Mouse (Mus musculus): Measurements from ENCODE around the gene Top1. TPM values are rescaled to one million over a fixed set of nuclear protein-coding genes. Genes with fewer than 3 reads are reported as not detected.
A peak's percentile ranks its signal among the peaks of the same experiment; 100 is the strongest.

The Top1 gene
- total and polyA plus RNA-seq, 2 experiments from 2014 or later = 31.1 to 52.2 TPM

DNA sequence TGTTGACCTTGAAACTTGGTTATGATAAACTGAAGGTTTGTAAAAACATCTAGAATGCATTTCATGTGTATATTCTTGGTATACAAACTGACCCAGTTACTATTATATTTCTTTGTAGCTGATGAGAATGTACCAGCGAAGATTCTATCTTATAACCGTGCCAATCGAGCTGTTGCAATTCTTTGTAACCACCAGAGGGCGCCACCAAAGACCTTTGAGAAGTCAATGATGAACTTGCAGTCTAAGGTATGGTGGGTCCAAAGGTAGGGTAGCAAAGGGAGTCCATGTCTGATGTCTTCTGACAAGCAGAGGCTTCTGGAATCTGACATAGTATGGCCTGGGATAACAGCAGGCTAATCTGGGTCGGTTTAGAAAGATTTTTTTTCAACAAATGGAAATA lies 71.6 kb downstream of the Top1 start:
- Histone ChIP-seq H3K4me2 (ENCODE audit: low read depth, low read length, poor library complexity, severe bottlenecking) (no peak overlapping the region), H3K27me3 (ENCODE audit: insufficient read depth, low read length) (no peaks in the 10 kb centered on the region), H3K27ac (ENCODE audit: low read depth, low read length) (no peak overlapping the region), H3K4me3 (ENCODE audit: low read depth, low read length) (no peak overlapping the region), H3K4me1 (ENCODE audit: insufficient read depth, low read length) (no peaks in the 10 kb centered on the region), H3K9me3 (ENCODE audit: low read length) (no peaks in the 10 kb centered on the region), H3K9ac (replicated peaks; ENCODE audit: low read length, poor library complexity, severe bottlenecking) (no peak overlapping the region), H3K36me3 (ENCODE audit: insufficient read depth, low read length) (peaks cover 41% of the 10 kb centered on the region)
- peak; percentile 71 for DNase-seq (ENCODE audit: low spot score)
- peak; percentile 80 for TF ChIP-seq CTCF (IDR thresholded peaks at IDR 0.05)
- no peak for ATAC-seq (ENCODE audit: low FRiP score)
- WGBS = 76% methylated on average over 5 of the region's 5 CpGs

DNA sequence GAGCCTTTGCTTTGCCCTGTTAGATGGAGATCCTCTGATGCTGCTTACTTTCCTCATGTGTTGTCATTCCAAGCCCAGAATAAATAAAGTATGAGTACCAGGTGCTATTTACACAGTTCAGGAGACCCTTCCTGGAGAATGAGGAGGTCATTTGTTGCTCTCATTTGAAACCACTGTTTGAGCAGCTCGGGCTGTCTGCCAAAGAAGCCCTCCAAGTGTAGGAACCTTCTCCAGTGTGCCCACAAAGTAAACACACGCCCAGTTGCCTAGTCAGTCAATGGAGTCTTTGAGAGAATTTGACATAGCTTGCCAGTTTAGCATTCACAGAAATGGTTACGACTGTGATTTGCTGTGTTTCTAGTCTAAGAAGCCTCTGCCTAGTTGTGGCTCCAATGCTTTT lies 73.1 kb downstream of the Top1 start:
- TF ChIP-seq CTCF (IDR thresholded peaks at IDR 0.05) = no peak
- 71% methylated on average over 3 of the region's 3 CpGs for WGBS
- Histone ChIP-seq H3K27me3 (ENCODE audit: insufficient read depth, low read length) (no peaks in the 10 kb centered on the region), H3K4me2 (ENCODE audit: low read depth, low read length, poor library complexity, severe bottlenecking) (no peak overlapping the region), H3K9ac (replicated peaks; ENCODE audit: low read length, poor library complexity, severe bottlenecking) (no peak overlapping the region), H3K4me1 (ENCODE audit: insufficient read depth, low read length) (no peaks in the 10 kb centered on the region), H3K4me3 (ENCODE audit: low read depth, low read length) (no peak overlapping the region), H3K36me3 (ENCODE audit: insufficient read depth, low read length) (peaks cover 40% of the 10 kb centered on the region), H3K9me3 (ENCODE audit: low read length) (no peaks in the 10 kb centered on the region), H3K27ac (ENCODE audit: low read depth, low read length) (no peak overlapping the region)
- DNase-seq (ENCODE audit: low spot score) (peak; percentile 73), ATAC-seq (ENCODE audit: low FRiP score) (no peak)

DNA sequence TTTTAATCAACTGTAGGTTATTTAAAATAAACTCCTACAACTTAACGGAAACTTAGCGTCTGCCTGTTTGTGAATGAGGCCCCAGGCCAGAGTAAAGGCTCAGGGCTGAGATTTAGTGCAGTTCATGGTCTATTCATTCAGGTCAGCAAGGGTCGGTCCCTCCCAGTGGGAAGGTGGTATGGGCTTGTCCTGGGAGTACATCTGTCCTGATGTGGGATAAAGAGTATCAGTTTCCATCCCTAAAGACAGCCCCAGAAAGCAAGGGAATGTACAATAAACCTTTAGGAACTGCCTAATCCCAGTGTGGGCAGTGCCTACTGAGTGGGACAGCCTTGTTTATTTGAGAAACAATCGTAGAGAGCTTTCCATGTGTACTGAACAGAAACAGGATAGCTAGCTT lies 77.0 kb downstream of the Top1 start:
- H3K27me3 ChIP-seq (ENCODE audit: insufficient read depth, low read length) = no peaks in the 10 kb centered on the region
- WGBS = 78% methylated on average over 4 of the region's 4 CpGs
- no peaks in the 10 kb centered on the region for H3K4me1 ChIP-seq (ENCODE audit: insufficient read depth, low read length)
- DNase-seq (ENCODE audit: low spot score) (no peak), ATAC-seq (ENCODE audit: low FRiP score) (no peak)
- no peak overlapping the region for H3K4me3 ChIP-seq (ENCODE audit: low read depth, low read length)
- H3K27ac ChIP-seq (ENCODE audit: low read depth, low read length) = no peak overlapping the region
- H3K9me3 ChIP-seq (ENCODE audit: low read length) = no peaks in the 10 kb centered on the region
- no peak overlapping the region for H3K9ac ChIP-seq (replicated peaks; ENCODE audit: low read length, poor library complexity, severe bottlenecking)
- no peak for TF ChIP-seq CTCF (IDR thresholded peaks at IDR 0.05)
- H3K36me3 ChIP-seq (ENCODE audit: insufficient read depth, low read length) = peaks cover 25% of the 10 kb centered on the region
- H3K4me2 ChIP-seq (ENCODE audit: low read depth, low read length, poor library complexity, severe bottlenecking) = no peak overlapping the region

DNA sequence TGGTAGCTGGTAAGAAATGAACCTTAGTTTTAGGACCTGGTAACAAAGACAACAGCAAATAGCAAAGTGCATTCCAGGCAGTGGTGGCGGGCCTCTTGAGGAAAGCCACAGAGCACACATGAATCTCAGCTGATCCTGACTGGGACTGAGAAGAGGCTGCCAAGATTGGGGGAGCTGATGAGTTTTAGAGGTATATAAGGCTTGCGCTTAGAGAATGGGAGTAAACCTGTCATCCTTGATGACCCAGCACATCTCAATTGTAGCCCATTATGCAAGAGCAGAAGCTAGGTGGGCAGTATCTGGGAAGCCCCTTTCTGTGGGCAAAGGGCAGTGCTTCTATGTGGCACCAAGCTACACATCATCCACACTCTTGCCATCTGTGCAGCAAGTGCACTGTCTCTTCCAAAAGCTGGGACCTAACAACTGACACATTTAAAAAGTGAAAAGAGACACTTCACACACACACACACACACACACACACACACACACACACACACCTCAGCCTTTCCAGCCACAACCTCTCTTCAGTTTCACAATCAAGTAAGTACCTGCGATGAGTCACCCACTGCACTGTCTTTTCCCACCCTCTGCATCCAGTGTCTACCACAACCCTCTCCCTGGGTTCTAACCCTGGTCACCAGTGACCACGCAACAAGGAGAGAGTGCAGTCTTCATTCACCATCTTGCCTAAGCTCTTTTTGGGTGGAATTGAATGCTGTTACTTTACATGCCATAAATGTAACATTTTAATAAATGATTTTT lies 78.1 kb downstream of the Top1 start:
- Histone ChIP-seq H3K4me2 (ENCODE audit: low read depth, low read length, poor library complexity, severe bottlenecking) (no peak overlapping the region), H3K9ac (replicated peaks; ENCODE audit: low read length, poor library complexity, severe bottlenecking) (no peak overlapping the region), H3K9me3 (ENCODE audit: low read length) (no peaks in the 10 kb centered on the region), H3K4me3 (ENCODE audit: low read depth, low read length) (no peak overlapping the region), H3K27me3 (ENCODE audit: insufficient read depth, low read length) (no peaks in the 10 kb centered on the region), H3K36me3 (ENCODE audit: insufficient read depth, low read length) (peaks cover 18% of the 10 kb centered on the region), H3K27ac (ENCODE audit: low read depth, low read length) (no peak overlapping the region), H3K4me1 (ENCODE audit: insufficient read depth, low read length) (no peaks in the 10 kb centered on the region)
- DNase-seq (ENCODE audit: low spot score) = no peak
- WGBS = 97% methylated on average over 4 of the region's 4 CpGs
- no peak for TF ChIP-seq CTCF (IDR thresholded peaks at IDR 0.05)
- no peak for ATAC-seq (ENCODE audit: low FRiP score)

DNA sequence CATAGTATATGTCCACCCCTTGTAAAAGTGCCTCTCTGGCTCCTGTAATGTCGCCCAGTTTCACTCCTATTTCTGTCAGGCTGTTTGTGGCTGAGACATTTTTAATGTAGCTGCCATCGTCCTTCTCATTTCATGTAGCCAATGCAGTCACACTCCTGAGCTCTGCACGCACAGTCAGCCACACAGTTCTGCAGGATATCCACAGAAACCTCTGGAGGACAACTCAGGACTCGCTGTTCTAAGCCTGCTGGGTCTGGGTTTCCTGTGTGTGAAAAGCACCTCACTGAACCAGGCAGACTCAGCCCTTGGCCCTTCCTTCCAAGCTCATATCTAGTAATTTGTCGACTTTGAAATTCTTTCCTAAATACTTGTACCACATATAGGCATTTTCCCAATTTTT lies 78.8 kb downstream of the Top1 start:
- DNase-seq (ENCODE audit: low spot score) (no peak), ATAC-seq (ENCODE audit: low FRiP score) (no peak)

More for the DNA sequence above, 78.8 kb downstream of the Top1 start:
- TF ChIP-seq CTCF (IDR thresholded peaks at IDR 0.05) = no peak
- Histone ChIP-seq H3K27ac (ENCODE audit: low read depth, low read length) (no peak overlapping the region), H3K9ac (replicated peaks; ENCODE audit: low read length, poor library complexity, severe bottlenecking) (no peak overlapping the region), H3K4me2 (ENCODE audit: low read depth, low read length, poor library complexity, severe bottlenecking) (no peak overlapping the region), H3K9me3 (ENCODE audit: low read length) (no peaks in the 10 kb centered on the region), H3K27me3 (ENCODE audit: insufficient read depth, low read length) (no peaks in the 10 kb centered on the region), H3K4me1 (ENCODE audit: insufficient read depth, low read length) (no peaks in the 10 kb centered on the region), H3K4me3 (ENCODE audit: low read depth, low read length) (no peak overlapping the region), H3K36me3 (ENCODE audit: insufficient read depth, low read length) (peaks cover 17% of the 10 kb centered on the region)
- WGBS = 87% methylated on average over 5 of the region's 5 CpGs
